Mouse (Mus musculus) liver, adult 2 months (tissue): Measurements from ENCODE around the gene Gm14226. TPM values are rescaled to one million over a fixed set of nuclear protein-coding genes. Genes with fewer than 3 reads are reported as not detected.

Experiments used
- DNase-seq: peaks from one replicate; pipeline ENCODE4 v3.0.0-alpha.2; 2011; ENCODE audit warnings: low read depth, low spot score; ENCODE audit errors: extremely low read depth
- H3K27ac ChIP-seq: fragments of 200-500 bp; replicated peaks from 2 replicates; pipeline ENCODE4 v1.5.1; 2012; ENCODE audit warnings: low read depth, mild to moderate bottlenecking, control low read depth, inconsistent platforms, low read length; ENCODE audit not compliant: insufficient read depth
- H3K27me3 ChIP-seq: fragments of 200-500 bp; 2 replicates; pipeline ENCODE4 v1.6.1; 2012; ENCODE audit warnings: mild to moderate bottlenecking, moderate library complexity, low read length, inconsistent platforms; ENCODE audit not compliant: control insufficient read depth, insufficient read depth
- H3K36me3 ChIP-seq: fragments of 200-500 bp; 2 replicates; pipeline ENCODE4 v1.6.1; 2012; ENCODE audit warnings: low read length, inconsistent platforms; ENCODE audit not compliant: control insufficient read depth, insufficient read depth
- H3K4me1 ChIP-seq: fragments of 200-500 bp; 2 replicates; pipeline ENCODE4 v1.6.1; 2011; ENCODE audit warnings: low read length; ENCODE audit not compliant: control insufficient read depth, insufficient read depth
- H3K4me3 ChIP-seq: fragments of 200-500 bp; 2 replicates; pipeline ENCODE4 v1.5.1; 2011; ENCODE audit warnings: low read depth, mild to moderate bottlenecking, control low read depth, low read length, moderate library complexity; ENCODE audit not compliant: insufficient read depth
- H3K79me2 ChIP-seq: fragments of 200-500 bp; 2 replicates; pipeline ENCODE4 v1.6.1; 2012; ENCODE audit warnings: inconsistent platforms, mild to moderate bottlenecking, low read length, moderate library complexity; ENCODE audit not compliant: control insufficient read depth, insufficient read depth
- H3K9ac ChIP-seq: fragments of 200-500 bp; 2 replicates; pipeline ENCODE4 v1.6.1; 2012; ENCODE audit warnings: low read depth, mild to moderate bottlenecking, control low read depth, inconsistent platforms, low read length
- CTCF ChIP-seq: fragments of 200-500 bp; IDR thresholded peaks from 2 replicates; pipeline ENCODE4 v1.5.1; 2011; ENCODE audit warnings: low read depth, low read length, control low read depth
- POLR2A ChIP-seq: fragments of 200-500 bp; IDR thresholded peaks from 2 replicates; pipeline ENCODE4 v1.6.1; 2011; ENCODE audit warnings: low read length, control low read depth; ENCODE audit not compliant: insufficient read depth; ENCODE audit errors: extremely low read depth
- WGBS: fragments of 180-500 bp; shearing (Covaris S2); methylation state at CpG from one replicate; pipeline ENCODE4 v1.1.7; 2018; 5-methylcytosine and 5-hydroxymethylcytosine counted together
- polyA plus RNA-seq: library from polyadenylated mRNA; depleted of rRNA; stranded (reverse); fragments of >200 nt; gene quantifications from 2 replicates; pipeline ENCODE4 v1.2.3, GENCODE M21; 2012
- total RNA-seq: library from RNA; depleted of rRNA; stranded (reverse); fragments of >200 nt; gene quantifications from 2 replicates; pipeline ENCODE4 v1.2.3, GENCODE M21; 2014

Gm14226 gene
- total and polyA plus RNA-seq, 2 experiments = not detected

DNA sequence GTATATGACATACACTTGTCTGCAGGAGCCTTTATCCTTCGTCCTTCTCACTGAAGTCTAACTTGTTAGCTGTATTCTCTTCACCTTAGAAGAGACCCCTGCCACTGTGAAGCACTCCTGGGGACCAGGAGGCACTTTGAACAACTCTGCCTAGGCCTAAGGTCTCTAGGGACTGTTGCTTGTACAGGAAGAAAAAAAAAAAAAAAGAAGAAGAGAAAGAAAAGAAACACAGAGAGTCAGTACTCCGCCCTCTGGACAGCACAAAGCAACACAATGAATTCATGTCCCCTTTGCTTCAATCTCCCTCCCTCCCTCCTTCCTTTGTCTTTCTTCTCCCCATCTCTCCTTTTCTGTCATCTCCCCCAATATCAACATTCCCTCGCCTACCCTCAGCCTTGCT lies 27.0 kb downstream of the Gm14226 start:
- 86% methylated on average over 3 of the region's 3 CpGs for WGBS
- TF ChIP-seq POLR2A (no peak), CTCF (no peak)
- Histone ChIP-seq H3K79me2 (no peaks in the 10 kb centered on the region), H3K4me1 (peaks cover 2% of the 10 kb centered on the region), H3K4me3 (no peak overlapping the region), H3K27me3 (no peaks in the 10 kb centered on the region), H3K36me3 (no peaks in the 10 kb centered on the region), H3K27ac (no peak overlapping the region), H3K9ac (no peak overlapping the region)
- DNase-seq = no peak

DNA sequence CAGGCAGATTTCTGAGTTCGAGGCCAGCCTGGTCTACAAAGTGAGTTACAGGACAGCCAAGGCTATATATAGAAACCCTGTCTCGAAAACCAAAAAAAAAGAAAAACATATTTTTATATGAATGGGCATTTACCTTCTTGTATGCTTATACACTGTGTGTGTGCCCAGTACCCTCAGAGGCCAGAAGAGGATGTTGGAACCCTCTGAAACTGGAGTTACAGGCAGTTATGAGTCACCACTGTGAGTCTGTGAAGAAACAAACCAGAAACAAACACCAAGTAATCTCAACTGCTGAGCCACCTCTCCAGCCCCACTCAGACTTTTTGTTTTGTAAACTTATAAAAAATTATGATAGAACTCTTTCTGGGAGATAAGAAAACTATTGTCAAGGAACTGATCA lies 28.7 kb downstream of the Gm14226 start:
- H3K36me3 ChIP-seq = no peaks in the 10 kb centered on the region
- H3K4me3 ChIP-seq = no peak overlapping the region
- no peak for DNase-seq
- no peak overlapping the region for H3K9ac ChIP-seq
- H3K27ac ChIP-seq = no peak overlapping the region
- peaks cover 13% of the 10 kb centered on the region for H3K4me1 ChIP-seq
- no peaks in the 10 kb centered on the region for H3K79me2 ChIP-seq
- TF ChIP-seq CTCF (no peak), POLR2A (no peak)
- no peaks in the 10 kb centered on the region for H3K27me3 ChIP-seq
- 82% methylated on average over 2 of the region's 2 CpGs for WGBS

DNA sequence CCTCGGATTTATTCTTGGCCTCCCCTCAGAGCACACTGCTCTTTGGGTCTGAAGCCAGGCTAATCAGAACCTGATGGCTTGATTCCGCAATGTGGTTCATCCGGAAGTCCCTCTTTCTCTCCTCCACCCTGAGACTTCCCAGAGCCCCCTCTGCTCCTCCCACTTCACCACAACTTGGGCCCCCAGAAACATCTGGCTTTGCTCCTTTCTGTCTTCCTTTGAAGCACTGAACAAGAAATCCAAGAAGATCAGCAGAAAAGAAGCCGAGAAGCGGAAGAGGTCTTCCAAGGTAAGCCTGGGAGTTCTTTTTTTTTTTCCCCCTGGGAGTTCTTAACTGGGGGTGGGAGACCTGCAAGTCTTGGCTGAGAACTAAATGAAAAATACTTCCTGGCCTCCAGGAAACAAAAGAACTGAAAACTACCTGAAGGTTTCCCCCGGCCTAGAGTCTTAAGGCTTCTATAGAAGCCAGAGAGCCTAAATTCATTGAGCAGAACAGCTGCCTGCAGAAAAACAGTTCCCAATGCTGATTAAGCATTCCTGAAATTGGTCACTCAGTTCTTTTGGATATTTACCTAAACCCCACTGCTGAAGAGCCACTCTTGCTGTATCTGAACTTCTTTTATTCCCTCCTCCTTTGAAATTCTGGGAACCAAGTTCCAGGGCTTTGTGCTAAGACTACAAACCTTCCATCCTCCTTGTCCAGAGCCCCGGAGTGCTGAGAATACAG lies 29.5 kb downstream of the Gm14226 start:
- H3K79me2 ChIP-seq = no peaks in the 10 kb centered on the region
- no peak for TF ChIP-seq CTCF
- no peak for TF ChIP-seq POLR2A
- peaks cover 19% of the 10 kb centered on the region for H3K4me1 ChIP-seq
- 89% methylated on average over 7 of the region's 7 CpGs for whole genome bisulfite sequencing
- H3K4me3 ChIP-seq = no peak overlapping the region
- H3K9ac ChIP-seq = no peak overlapping the region
- no peaks in the 10 kb centered on the region for H3K36me3 ChIP-seq
- no peaks in the 10 kb centered on the region for H3K27me3 ChIP-seq
- no peak overlapping the region for H3K27ac ChIP-seq
- no peak for DNase-seq

DNA sequence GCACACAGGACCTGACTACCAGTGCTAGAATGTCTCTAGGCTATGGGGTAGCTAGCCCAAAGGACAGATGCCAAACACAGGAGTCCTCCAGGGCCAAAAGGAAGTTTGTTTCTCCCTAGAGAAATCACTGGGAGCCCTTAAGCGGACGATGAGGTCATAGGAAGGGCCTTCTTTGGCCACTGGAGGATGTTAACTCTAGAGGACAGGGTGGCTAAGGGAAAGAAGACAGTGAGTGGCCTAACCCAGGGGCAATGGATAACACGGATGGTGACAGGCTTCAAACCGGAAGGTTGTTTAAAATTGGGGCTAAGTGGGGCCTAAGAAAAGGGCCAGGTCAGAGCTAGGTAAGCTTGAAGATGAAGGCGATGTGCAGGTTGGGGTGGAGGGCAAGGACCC lies 32.0 kb downstream of the Gm14226 start:
- 20% methylated on average over 5 of the region's 5 CpGs for WGBS
- Histone ChIP-seq H3K4me1 (peaks cover 24% of the 10 kb centered on the region), H3K79me2 (no peaks in the 10 kb centered on the region), H3K4me3 (peak overlapping the region; percentile 58), H3K27ac (peak overlapping the region; percentile 88), H3K9ac (peak overlapping the region; percentile 76), H3K27me3 (no peaks in the 10 kb centered on the region), H3K36me3 (no peaks in the 10 kb centered on the region)
- peak; percentile 19 for DNase-seq
- TF ChIP-seq CTCF (no peak), POLR2A (no peak)

DNA sequence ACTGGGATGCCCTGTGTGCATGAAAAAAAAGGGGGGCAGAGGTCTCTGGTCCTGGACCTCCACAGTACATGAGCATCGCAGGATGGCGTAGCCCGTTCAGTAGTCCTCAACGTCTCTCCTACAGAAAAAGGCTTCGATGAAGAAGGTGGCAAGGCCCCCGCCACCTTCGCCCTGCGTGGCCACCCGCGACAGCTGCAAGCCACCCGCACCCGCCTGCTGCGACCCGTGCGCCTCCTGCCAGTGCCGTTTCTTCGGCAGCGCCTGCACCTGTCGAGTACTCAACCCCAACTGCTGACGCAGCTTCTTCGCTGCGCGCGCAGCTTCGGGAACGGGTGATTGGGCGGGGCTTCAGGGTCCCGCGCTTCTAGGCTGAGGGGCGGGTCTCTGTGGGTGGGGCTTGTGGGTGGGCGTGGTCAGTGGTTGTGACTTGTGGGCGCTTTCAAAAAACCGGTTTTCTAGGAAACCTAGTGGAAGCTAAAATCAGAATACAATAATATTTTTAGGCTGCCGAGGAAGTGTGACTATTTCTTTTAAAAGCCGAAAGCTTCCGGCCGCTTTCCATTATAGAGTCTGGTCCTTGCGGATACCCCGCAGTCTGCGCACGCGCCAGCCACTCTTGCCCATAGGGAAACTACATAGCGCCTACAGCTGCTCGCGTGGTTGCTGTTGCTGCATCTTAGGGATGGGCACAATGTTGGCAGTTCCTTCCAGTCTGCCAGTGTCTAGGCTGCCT lies 32.6 kb downstream of the Gm14226 start:
- TF ChIP-seq POLR2A (peak; percentile 98), CTCF (no peak)
- Histone ChIP-seq H3K79me2 (no peaks in the 10 kb centered on the region), H3K27ac (peak overlapping the region; percentile 99), H3K4me1 (peaks cover 28% of the 10 kb centered on the region), H3K27me3 (no peaks in the 10 kb centered on the region), H3K4me3 (peak overlapping the region; percentile 58), H3K36me3 (no peaks in the 10 kb centered on the region), H3K9ac (peak overlapping the region; percentile 76)
- DNase-seq = peak; percentile 77
- under 1% methylated on average over 45 of the region's 45 CpGs for WGBS
